Mouse (Mus musculus) hindbrain, embryonic 14.5 days (tissue): ENCODE results near the gene Rpl23. TPM values are rescaled to one million over a fixed set of nuclear protein-coding genes. Genes with fewer than 3 reads are reported as not detected.

Experiments
- ATAC-seq: fragments of 200-750 bp; cut with Nextera tagmentation; 2 replicates; pipeline ENCODE4 v1.8.0; 2017; ENCODE audit warnings: moderate number of reproducible peaks, mild to moderate bottlenecking, moderate TSS enrichment, moderate library complexity; ENCODE audit not compliant: low FRiP score
- DNase-seq: peaks from one replicate; pipeline ENCODE4 v3.0.0-alpha.2; 2015; ENCODE audit warnings: low spot score
- H3K27ac ChIP-seq: fragments of 300-500 bp; sonication (generic); 2 replicates; pipeline ENCODE4 v1.5.1; 2014; ENCODE audit warnings: mild to moderate bottlenecking, moderate library complexity
- H3K27me3 ChIP-seq: fragments of 300-500 bp; sonication (generic); 2 replicates; pipeline ENCODE4 v1.6.1; 2014; ENCODE audit warnings: mild to moderate bottlenecking, low read length, mixed read lengths; ENCODE audit not compliant: control insufficient read depth, insufficient read depth
- H3K36me3 ChIP-seq: fragments of 300-500 bp; sonication (generic); replicated peaks from 2 replicates; pipeline ENCODE4 v1.6.1; 2014; ENCODE audit not compliant: control insufficient read depth, insufficient read depth
- H3K4me1 ChIP-seq: fragments of 300-500 bp; sonication (generic); replicated peaks from 2 replicates; pipeline ENCODE4 v1.6.1; 2014; ENCODE audit warnings: antibody characterized with exemption, low read length, mixed read lengths; ENCODE audit not compliant: control insufficient read depth, insufficient read depth
- H3K4me2 ChIP-seq: fragments of 300-500 bp; sonication (generic); replicated peaks from 2 replicates; pipeline ENCODE4 v1.6.1; 2014; ENCODE audit warnings: mild to moderate bottlenecking, moderate library complexity
- H3K4me3 ChIP-seq: fragments of 300-500 bp; sonication (generic); replicated peaks from 2 replicates; pipeline ENCODE4 v1.5.1; 2014; ENCODE audit warnings: mild to moderate bottlenecking, low read length
- H3K9ac ChIP-seq: fragments of 300-500 bp; sonication (generic); 2 replicates; pipeline ENCODE4 v1.6.1; 2014
- H3K9me3 ChIP-seq: fragments of 300-500 bp; sonication (generic); 2 replicates; pipeline ENCODE4 v1.6.1; 2016; ENCODE audit warnings: low read length; ENCODE audit not compliant: control insufficient read depth
- WGBS: fragments of 180-500 bp; shearing (Covaris S2); extraction: QIAGEN DNeasy Blood & Tissue Kit; methylation state at CpG from one replicate; pipeline ENCODE4 v1.1.7; 2014; 5-methylcytosine and 5-hydroxymethylcytosine counted together
- polyA plus RNA-seq: library from polyadenylated mRNA; unstranded; fragments of >200 nt; fragmentation: Nextera tagmentation; extraction: Ambion mirVana; gene quantifications from 2 replicates; pipeline ENCODE4 v1.2.1, GENCODE M21; 2014

The Rpl23 gene
- polyA plus RNA-seq, 1 experiment from 2014 or later = 419 TPM

GRCm38 (mm10) chr11:97803847-97804246 is 21.6 kb upstream of the Rpl23 start:
- 85% methylated on average over 5 of the region's 5 CpGs for WGBS
- DNase-seq (no peak), ATAC-seq (no peak)
- no peaks in the 10 kb centered on the region for H3K27me3 ChIP-seq
- H3K4me3 ChIP-seq = no peak overlapping the region
- no peak overlapping the region for H3K27ac ChIP-seq
- H3K4me2 ChIP-seq = no peak overlapping the region
- H3K4me1 ChIP-seq = peaks cover 57% of the 10 kb centered on the region
- H3K9ac ChIP-seq = no peak overlapping the region; the same call in 1 of the 2 replicates
- H3K9me3 ChIP-seq = no peaks in the 10 kb centered on the region
- peaks cover 20% of the 10 kb centered on the region for H3K36me3 ChIP-seq

- H3K9me3 ChIP-seq = no peaks in the 10 kb centered on the region
- H3K36me3 ChIP-seq = peaks cover 7% of the 10 kb centered on the region
- H3K27ac ChIP-seq = no peak overlapping the region
- DNase-seq = no peak
- H3K9ac ChIP-seq = no peak overlapping the region
- no peak for ATAC-seq
- no peaks in the 10 kb centered on the region for H3K27me3 ChIP-seq
- H3K4me2 ChIP-seq = peak overlapping the region; percentile 91
- WGBS = 53% methylated on average over 5 of the region's 6 CpGs
- no peak overlapping the region for H3K4me3 ChIP-seq
- H3K4me1 ChIP-seq = peaks cover 53% of the 10 kb centered on the region
Observed at GRCm38 (mm10) chr11:97802495-97802894, 20.3 kb upstream of the Rpl23 start.

GRCm38 (mm10) chr11:97802194-97802470 is 19.9 kb upstream of the Rpl23 start:
- ATAC-seq (no peak), DNase-seq (no peak)
- 57% methylated on average over 1 of the region's 1 CpGs for WGBS
- no peaks in the 10 kb centered on the region for H3K9me3 ChIP-seq
- H3K4me3 ChIP-seq = peak overlapping the region; percentile 61
- no peak overlapping the region for H3K27ac ChIP-seq
- H3K36me3 ChIP-seq = peaks cover 3% of the 10 kb centered on the region; the same call in 1 of the 2 replicates
- H3K4me2 ChIP-seq = peak overlapping the region; percentile 91
- no peaks in the 10 kb centered on the region for H3K27me3 ChIP-seq
- H3K9ac ChIP-seq = peak overlapping the region; percentile 80
- peaks cover 52% of the 10 kb centered on the region for H3K4me1 ChIP-seq

GRCm38 (mm10) chr11:97801409-97802193 is 19.4 kb upstream of the Rpl23 start:
- no peak for ATAC-seq
- Histone ChIP-seq H3K9me3 (no peaks in the 10 kb centered on the region), H3K27ac (peak overlapping the region; percentile 94), H3K4me3 (peak overlapping the region; percentile 61), H3K9ac (peak overlapping the region; percentile 80), H3K4me2 (peak overlapping the region; percentile 91), H3K27me3 (no peaks in the 10 kb centered on the region), H3K36me3 (no peaks in the 10 kb centered on the region), H3K4me1 (peaks cover 50% of the 10 kb centered on the region)
- DNase-seq = peak; percentile 54
- 36% methylated on average over 8 of the region's 8 CpGs for WGBS

- peak overlapping the region; percentile 91 for H3K4me2 ChIP-seq
- peak overlapping the region; percentile 80 for H3K9ac ChIP-seq
- H3K4me1 ChIP-seq = peaks cover 42% of the 10 kb centered on the region
- 5% methylated on average over 17 of the region's 17 CpGs for WGBS
- ATAC-seq (no peak), DNase-seq (no peak)
- no peaks in the 10 kb centered on the region for H3K27me3 ChIP-seq
- H3K4me3 ChIP-seq = peak overlapping the region; percentile 61
- H3K27ac ChIP-seq = peak overlapping the region; percentile 94
- no peaks in the 10 kb centered on the region for H3K36me3 ChIP-seq
- H3K9me3 ChIP-seq = no peaks in the 10 kb centered on the region
Observed at GRCm38 (mm10) chr11:97800691-97801408, 18.6 kb upstream of the Rpl23 start.

GRCm38 (mm10) chr11:97799994-97800690 is 17.9 kb upstream of the Rpl23 start:
- under 1% methylated on average over 29 of the region's 43 CpGs for WGBS
- H3K4me1 ChIP-seq = peaks cover 35% of the 10 kb centered on the region

GRCm38 (mm10) chr11:97799146-97799993 is 17.1 kb upstream of the Rpl23 start:
- ATAC-seq = peak; percentile 83
- Histone ChIP-seq H3K27ac (peak overlapping the region; percentile 94), H3K9ac (peak overlapping the region; percentile 80), H3K4me1 (peaks cover 27% of the 10 kb centered on the region), H3K36me3 (no peaks in the 10 kb centered on the region), H3K4me3 (peak overlapping the region; percentile 61), H3K9me3 (no peaks in the 10 kb centered on the region), H3K4me2 (peak overlapping the region; percentile 91), H3K27me3 (no peaks in the 10 kb centered on the region)
- WGBS = under 1% methylated on average over 67 of the region's 71 CpGs
- DNase-seq = peak; percentile 90

More at GRCm38 (mm10) chr11:97799994-97800690, 17.9 kb upstream of the Rpl23 start:
- ATAC-seq (peak; percentile 50), DNase-seq (peak; percentile 52)
- H3K9ac ChIP-seq = peak overlapping the region; percentile 80
- H3K27ac ChIP-seq = peak overlapping the region; percentile 94
- peak overlapping the region; percentile 91 for H3K4me2 ChIP-seq
- peak overlapping the region; percentile 61 for H3K4me3 ChIP-seq
- no peaks in the 10 kb centered on the region for H3K9me3 ChIP-seq
- H3K27me3 ChIP-seq = no peaks in the 10 kb centered on the region
- no peaks in the 10 kb centered on the region for H3K36me3 ChIP-seq

- Histone ChIP-seq H3K9ac (peak within 1 kb of the TSS; percentile 80), H3K27me3 (no peaks in the 10 kb centered on the region), H3K4me1 (peaks cover 21% of the 10 kb centered on the region), H3K27ac (peak within 1 kb of the TSS; percentile 94), H3K9me3 (no peaks in the 10 kb centered on the region), H3K4me2 (peak within 1 kb of the TSS; percentile 91), H3K36me3 (no peaks in the 10 kb centered on the region), H3K4me3 (peak within 1 kb of the TSS; percentile 61)
- WGBS = under 1% methylated on average over 11 of the region's 11 CpGs
- peak; percentile 76 for ATAC-seq
- peak; percentile 98 for DNase-seq
Observed at GRCm38 (mm10) chr11:97798782-97799145, 16.5 kb upstream of the Rpl23 start, which contains the start of gene Lasp1. TSS of gene Lasp1 (plus strand) at chr11:97799000.
